Mouse (Mus musculus): Measurements from ENCODE around the gene Ppid. TPM values are rescaled to one million over a fixed set of nuclear protein-coding genes. Genes with fewer than 3 reads are reported as not detected.

Ppid gene
- polyA plus RNA-seq, 1 experiment from 2014 or later = 245 TPM

GRCm38 (mm10) chr3:79576865-79577264 is 14.3 kb upstream of the Ppid start:
- Histone ChIP-seq H3K9me3 (replicated peaks) (no peaks in the 10 kb centered on the region), H3K4me3 (no peak overlapping the region), H3K4me1 (peaks cover 14% of the 10 kb centered on the region), H3K27ac (no peak overlapping the region), H3K36me3 (no peaks in the 10 kb centered on the region), H3K27me3 (ENCODE audit: low read depth, poor library complexity, severe bottlenecking) (no peaks in the 10 kb centered on the region)
- DNase-seq (ENCODE audit: low spot score) = no peak
- WGBS = 41% methylated on average over 5 of the region's 5 CpGs

GRCm38 (mm10) chr3:79577606-79578005 is 13.5 kb upstream of the Ppid start:
- no peak for DNase-seq (ENCODE audit: low spot score)
- H3K4me1 ChIP-seq = peaks cover 14% of the 10 kb centered on the region
- no peaks in the 10 kb centered on the region for H3K36me3 ChIP-seq
- no peaks in the 10 kb centered on the region for H3K27me3 ChIP-seq (ENCODE audit: low read depth, poor library complexity, severe bottlenecking)
- H3K9me3 ChIP-seq (replicated peaks) = no peaks in the 10 kb centered on the region
- WGBS = 89% methylated on average over 6 of the region's 6 CpGs
- no peak overlapping the region for H3K4me3 ChIP-seq
- H3K27ac ChIP-seq = no peak overlapping the region

- Histone ChIP-seq H3K4me1 (peaks cover 14% of the 10 kb centered on the region), H3K36me3 (no peaks in the 10 kb centered on the region), H3K27ac (no peak overlapping the region), H3K9me3 (replicated peaks) (no peaks in the 10 kb centered on the region), H3K27me3 (ENCODE audit: low read depth, poor library complexity, severe bottlenecking) (no peaks in the 10 kb centered on the region), H3K4me3 (no peak overlapping the region)
- WGBS = 80% methylated on average over 6 of the region's 6 CpGs
- no peak for DNase-seq (ENCODE audit: low spot score)
Observed at GRCm38 (mm10) chr3:79578164-79578563, 13.0 kb upstream of the Ppid start.

- Histone ChIP-seq H3K27me3 (ENCODE audit: low read depth, poor library complexity, severe bottlenecking) (no peaks in the 10 kb centered on the region), H3K4me3 (no peak overlapping the region), H3K9me3 (replicated peaks) (no peaks in the 10 kb centered on the region), H3K27ac (no peak overlapping the region), H3K4me1 (peaks cover 14% of the 10 kb centered on the region), H3K36me3 (no peaks in the 10 kb centered on the region)
- WGBS = 78% methylated on average over 5 of the region's 5 CpGs
- no peak for DNase-seq (ENCODE audit: low spot score)
Observed at GRCm38 (mm10) chr3:79579891-79580575, 11.1 kb upstream of the Ppid start.

- no peaks in the 10 kb centered on the region for H3K9me3 ChIP-seq (replicated peaks)
- 7% methylated on average over 6 of the region's 6 CpGs for WGBS
Observed at GRCm38 (mm10) chr3:79586804-79587203, 4.3 kb upstream of the Ppid start.

GRCm38 (mm10) chr3:79589671-79590070 is 1.5 kb upstream of the Ppid start:
- DNase-seq (ENCODE audit: low spot score) = no peak
- H3K27me3 ChIP-seq (ENCODE audit: low read depth, poor library complexity, severe bottlenecking) = no peaks in the 10 kb centered on the region
- 88% methylated on average over 2 of the region's 2 CpGs for WGBS
- no peak overlapping the region for H3K27ac ChIP-seq
- H3K4me3 ChIP-seq = no peak overlapping the region
- peaks cover 7% of the 10 kb centered on the region for H3K4me1 ChIP-seq
- H3K36me3 ChIP-seq = peaks cover 19% of the 10 kb centered on the region
- no peaks in the 10 kb centered on the region for H3K9me3 ChIP-seq (replicated peaks)

More at GRCm38 (mm10) chr3:79586804-79587203, 4.3 kb upstream of the Ppid start:
- DNase-seq (ENCODE audit: low spot score) = peak; percentile 93
- Histone ChIP-seq H3K27ac (no peak overlapping the region), H3K4me3 (no peak overlapping the region), H3K27me3 (ENCODE audit: low read depth, poor library complexity, severe bottlenecking) (no peaks in the 10 kb centered on the region), H3K4me1 (no peaks in the 10 kb centered on the region), H3K36me3 (no peaks in the 10 kb centered on the region)

- Histone ChIP-seq H3K27ac (peak overlapping the region; percentile 95), H3K4me1 (peaks cover 7% of the 10 kb centered on the region), H3K27me3 (ENCODE audit: low read depth, poor library complexity, severe bottlenecking) (no peaks in the 10 kb centered on the region), H3K36me3 (peaks cover 41% of the 10 kb centered on the region), H3K4me3 (peak overlapping the region; percentile 87), H3K9me3 (replicated peaks) (no peaks in the 10 kb centered on the region)
- DNase-seq (ENCODE audit: low spot score) = no peak
- WGBS = 6% methylated on average over 15 of the region's 15 CpGs
Observed at GRCm38 (mm10) chr3:79591793-79592471, 790 bp downstream of the Ppid start.

GRCm38 (mm10) chr3:79595468-79595867 is 4.3 kb downstream of the Ppid start:
- WGBS = 95% methylated on average over 7 of the region's 7 CpGs
- Histone ChIP-seq H3K9me3 (replicated peaks) (no peaks in the 10 kb centered on the region), H3K27ac (no peak overlapping the region), H3K27me3 (ENCODE audit: low read depth, poor library complexity, severe bottlenecking) (no peaks in the 10 kb centered on the region), H3K36me3 (peaks cover 76% of the 10 kb centered on the region), H3K4me3 (no peak overlapping the region), H3K4me1 (peaks cover 7% of the 10 kb centered on the region)
- DNase-seq (ENCODE audit: low spot score) = no peak

- DNase-seq (ENCODE audit: low spot score) = no peak
- Histone ChIP-seq H3K27me3 (ENCODE audit: low read depth, poor library complexity, severe bottlenecking) (no peaks in the 10 kb centered on the region), H3K9me3 (replicated peaks) (no peaks in the 10 kb centered on the region), H3K4me3 (no peak overlapping the region), H3K4me1 (no peaks in the 10 kb centered on the region), H3K36me3 (peaks cover 67% of the 10 kb centered on the region), H3K27ac (no peak overlapping the region)
- 96% methylated on average over 2 of the region's 2 CpGs for WGBS
Observed at GRCm38 (mm10) chr3:79609886-79610285, 18.7 kb downstream of the Ppid start.

- H3K36me3 ChIP-seq = peaks cover 20% of the 10 kb centered on the region
- no peak for DNase-seq (ENCODE audit: low spot score)
- 41% methylated on average over 10 of the region's 10 CpGs for WGBS
- H3K27ac ChIP-seq = peak overlapping the region; percentile 95; the same call in 1 of the 2 replicates
- H3K27me3 ChIP-seq (ENCODE audit: low read depth, poor library complexity, severe bottlenecking) = no peaks in the 10 kb centered on the region
- no peaks in the 10 kb centered on the region for H3K9me3 ChIP-seq (replicated peaks)
- peak overlapping the region; percentile 87 for H3K4me3 ChIP-seq
- H3K4me1 ChIP-seq = peaks cover 15% of the 10 kb centered on the region
Observed at GRCm38 (mm10) chr3:79627484-79628181, 36.5 kb downstream of the Ppid start.

GRCm38 (mm10) chr3:79628182-79628560 is 37.0 kb downstream of the Ppid start:
- 2% methylated on average over 9 of the region's 9 CpGs for WGBS
- H3K27ac ChIP-seq = peak overlapping the region; percentile 95
- peak overlapping the region; percentile 87 for H3K4me3 ChIP-seq
- DNase-seq (ENCODE audit: low spot score) = no peak
- no peaks in the 10 kb centered on the region for H3K27me3 ChIP-seq (ENCODE audit: low read depth, poor library complexity, severe bottlenecking)
- peaks cover 23% of the 10 kb centered on the region for H3K36me3 ChIP-seq
- peaks cover 15% of the 10 kb centered on the region for H3K4me1 ChIP-seq
- H3K9me3 ChIP-seq (replicated peaks) = no peaks in the 10 kb centered on the region

GRCm38 (mm10) chr3:79628561-79629415 is 37.6 kb downstream of the Ppid start, which contains the start of gene 4930579G24Rik:
Gene 4930579G24Rik, plus strand, starts transcription at chr3:79629079.
- peak; percentile 90 for DNase-seq (ENCODE audit: low spot score)
- Histone ChIP-seq H3K4me3 (peak within 1 kb of the TSS; percentile 87), H3K9me3 (replicated peaks) (no peaks in the 10 kb centered on the region), H3K27ac (peak within 1 kb of the TSS; percentile 95), H3K36me3 (peaks cover 30% of the 10 kb centered on the region), H3K4me1 (peaks cover 15% of the 10 kb centered on the region), H3K27me3 (ENCODE audit: low read depth, poor library complexity, severe bottlenecking) (no peaks in the 10 kb centered on the region)
- under 1% methylated on average over 60 of the region's 60 CpGs for WGBS

All from limb, embryonic 10.5 days (tissue).